Mouse (Mus musculus) olfactory bulb, adult 2 months (tissue): ENCODE results near the gene Surf6. TPM values are rescaled to one million over a fixed set of nuclear protein-coding genes. Genes with fewer than 3 reads are reported as not detected.
A peak's percentile ranks its signal among the peaks of the same experiment; 100 is the strongest.

Experiments
- H3K27ac ChIP-seq: fragments of 200-500 bp; 2 replicates; pipeline ENCODE4 v1.5.1; 2012; ENCODE audit warnings: low read depth, low read length; ENCODE audit not compliant: insufficient read depth
- H3K4me1 ChIP-seq: fragments of 200-500 bp; 2 replicates; pipeline ENCODE4 v1.6.1; 2012; ENCODE audit warnings: low read length; ENCODE audit not compliant: control insufficient read depth, insufficient read depth
- H3K4me3 ChIP-seq: fragments of 200-500 bp; 2 replicates; pipeline ENCODE4 v1.5.1; 2012; ENCODE audit warnings: mild to moderate bottlenecking, low read depth, low read length, moderate library complexity; ENCODE audit not compliant: insufficient read depth
- CTCF ChIP-seq: fragments of 200-500 bp; IDR thresholded peaks from 2 replicates; pipeline ENCODE4 v1.5.1; 2012; ENCODE audit warnings: low read depth, mild to moderate bottlenecking, low read length, moderate library complexity; ENCODE audit not compliant: insufficient read depth
- POLR2A ChIP-seq: fragments of 200-500 bp; IDR thresholded peaks from 2 replicates; pipeline ENCODE4 v1.6.1; 2012; ENCODE audit warnings: mild to moderate bottlenecking, low read depth, low read length, moderate library complexity; ENCODE audit not compliant: insufficient read depth
- WGBS: fragments of 180-500 bp; shearing (Covaris S2); methylation state at CpG from one replicate; pipeline ENCODE4 v1.1.7; 2018; 5-methylcytosine and 5-hydroxymethylcytosine counted together
- polyA plus RNA-seq: library from polyadenylated mRNA; stranded (reverse); fragments of >200 nt; gene quantifications from 2 replicates; pipeline ENCODE4 v1.2.4, GENCODE M21; 2012; ENCODE audit warnings: low replicate concordance; ENCODE audit not compliant: missing spikeins, insufficient read depth, insufficient read length

Surf6 gene
- polyA plus RNA-seq, result not detected in 2 replicates

DNA sequence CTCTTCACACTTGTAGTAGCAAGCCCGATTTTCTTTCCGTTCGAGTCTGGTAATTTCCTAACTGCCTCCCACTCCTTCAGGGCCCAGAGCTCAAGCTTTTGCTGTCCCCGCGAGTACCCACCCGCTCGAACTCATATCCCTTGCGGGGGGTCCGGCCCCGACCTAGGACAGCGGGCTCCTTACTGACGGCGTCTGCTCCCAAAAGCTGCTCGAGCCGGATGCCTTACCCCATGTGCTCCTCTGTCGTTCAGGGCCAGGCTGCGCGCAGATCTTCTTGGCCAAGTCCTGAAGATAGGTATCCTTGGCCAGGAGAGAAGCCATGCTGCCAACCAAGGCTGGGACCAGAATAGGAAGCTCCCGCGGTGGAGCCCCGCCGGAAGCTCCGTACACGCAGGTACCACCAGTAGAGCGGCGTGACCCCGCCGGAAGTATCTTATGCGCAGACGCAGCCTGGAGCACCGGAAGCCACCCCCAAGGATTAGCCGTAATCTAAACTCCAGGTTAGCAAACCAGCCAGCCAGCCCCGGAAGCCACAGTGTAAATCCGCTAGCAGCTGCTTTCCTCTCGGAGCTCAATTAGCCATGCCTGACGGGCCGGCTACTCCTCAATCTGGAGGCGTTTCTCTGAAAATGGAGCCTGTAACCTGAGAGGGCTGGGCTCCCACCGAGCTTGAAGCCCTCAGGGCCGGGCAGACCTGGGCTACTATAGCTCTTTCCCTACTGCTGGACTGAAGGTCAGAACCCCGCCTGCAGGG lies at the start of gene Surf6:
Surf6 (minus strand) TSS at position 413 of the 754 bp plus-strand sequence.
- Histone ChIP-seq H3K4me3 (peak within 1 kb of the TSS; percentile 90), H3K27ac (peak within 1 kb of the TSS; percentile 82), H3K4me1 (peaks cover 4% of the 10 kb centered on the region)
- TF ChIP-seq CTCF (no peak), POLR2A (peak; percentile 38; the same call in 1 of the 2 replicates)
- under 1% methylated on average over 41 of the region's 41 CpGs for WGBS

DNA sequence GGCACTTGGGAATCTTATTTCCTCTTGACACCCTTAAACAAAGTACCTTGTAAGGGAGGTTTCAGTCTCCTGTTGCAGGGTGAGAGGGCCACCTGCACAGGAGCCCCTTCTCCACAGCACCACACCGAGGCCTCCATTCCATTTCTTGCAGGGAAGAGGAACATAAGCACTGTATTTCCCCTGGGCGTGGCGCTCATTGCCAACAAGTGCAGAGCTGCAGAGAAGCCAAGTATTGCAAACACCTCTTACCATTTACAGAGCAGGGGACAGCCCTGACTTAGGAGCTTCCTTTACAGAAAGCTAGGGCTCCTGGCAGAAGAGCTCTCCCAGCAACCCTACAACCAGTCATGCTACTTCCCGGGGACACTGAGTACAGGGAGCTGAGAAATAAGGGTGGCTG lies 49.5 kb upstream of the Surf6 start:
- Histone ChIP-seq H3K4me3 (no peak overlapping the region), H3K27ac (no peak overlapping the region), H3K4me1 (no peaks in the 10 kb centered on the region)
- WGBS, result 97% methylated on average over 4 of the region's 4 CpGs
- no peak for TF ChIP-seq POLR2A
- no peak for TF ChIP-seq CTCF

DNA sequence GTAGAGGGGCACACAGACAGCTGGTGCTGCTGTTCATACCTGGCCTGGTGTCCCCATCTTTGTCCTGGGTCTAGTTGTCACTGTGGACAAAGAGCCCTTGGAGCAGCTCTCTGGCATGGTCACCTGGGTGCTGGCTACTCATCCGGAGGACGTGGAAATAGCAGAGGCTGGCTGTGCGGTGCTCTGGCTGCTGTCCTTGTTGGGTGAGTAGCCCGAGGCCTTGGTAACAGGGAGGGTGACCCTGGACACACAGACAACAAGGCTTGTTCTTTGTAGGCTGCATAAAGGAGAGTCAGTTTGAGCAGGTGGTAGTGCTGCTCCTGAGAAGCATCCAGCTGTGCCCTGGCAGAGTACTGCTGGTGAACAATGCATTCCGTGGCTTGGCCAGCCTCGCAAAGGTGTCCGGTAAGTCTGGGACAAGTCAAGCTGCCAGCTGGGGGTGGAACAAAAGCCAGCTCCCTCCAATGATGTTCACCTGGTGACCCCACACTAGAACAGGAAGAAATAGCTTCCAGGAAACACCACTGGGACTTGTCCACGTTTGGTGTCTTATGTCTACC lies 48.7 kb upstream of the Surf6 start:
- H3K4me3 ChIP-seq, result no peak overlapping the region
- H3K27ac ChIP-seq, result no peak overlapping the region
- 89% methylated on average over 8 of the region's 8 CpGs for WGBS
- TF ChIP-seq CTCF (no peak), POLR2A (no peak)
- H3K4me1 ChIP-seq, result no peaks in the 10 kb centered on the region

DNA sequence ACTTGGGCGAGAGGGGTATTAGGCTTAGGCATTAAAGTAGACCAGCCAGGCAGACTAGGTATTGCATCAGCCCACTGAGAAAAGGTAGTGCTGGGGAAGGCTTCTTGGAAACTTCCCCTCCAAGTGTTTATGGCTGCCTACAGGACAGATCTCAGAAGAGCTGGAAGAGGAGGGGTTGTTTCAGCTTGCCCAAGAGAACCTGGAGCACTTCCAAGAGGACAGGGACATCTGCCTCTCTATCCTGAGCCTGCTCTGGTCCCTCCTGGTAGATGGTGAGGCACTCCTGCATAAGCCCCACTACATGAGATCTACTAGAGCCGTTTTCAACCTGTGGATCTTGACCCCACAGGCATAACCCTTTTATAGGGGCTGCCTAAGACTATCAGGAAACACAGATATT lies 47.7 kb upstream of the Surf6 start:
- no peak overlapping the region for H3K4me3 ChIP-seq
- TF ChIP-seq CTCF (no peak), POLR2A (no peak)
- no peaks in the 10 kb centered on the region for H3K4me1 ChIP-seq
- WGBS, result 84% methylated on average over 2 of the region's 2 CpGs
- H3K27ac ChIP-seq, result no peak overlapping the region

DNA sequence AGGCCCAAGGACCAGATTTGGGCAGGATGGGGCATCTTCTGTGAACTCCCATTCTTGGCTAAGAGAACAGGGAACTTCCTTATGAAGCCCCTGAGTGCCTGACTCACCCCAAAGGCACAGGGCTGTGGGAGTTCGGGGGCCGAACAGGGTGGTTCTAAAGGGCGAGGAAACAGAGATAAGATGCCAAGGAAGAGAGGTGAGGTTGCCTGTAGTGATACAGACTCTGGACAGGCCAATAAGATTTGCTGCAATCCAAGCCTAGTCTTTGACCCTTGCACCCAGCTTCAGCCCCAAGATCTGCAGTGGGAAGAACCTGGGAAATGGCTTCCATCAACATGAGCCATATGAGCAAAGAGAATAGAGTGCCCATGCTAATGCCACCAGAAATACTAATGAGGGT lies 40.6 kb upstream of the Surf6 start:
- no peak for TF ChIP-seq POLR2A
- TF ChIP-seq CTCF, result no peak
- Histone ChIP-seq H3K27ac (no peak overlapping the region), H3K4me3 (no peak overlapping the region), H3K4me1 (no peaks in the 10 kb centered on the region)
- WGBS, result 84% methylated on average over 3 of the region's 3 CpGs

DNA sequence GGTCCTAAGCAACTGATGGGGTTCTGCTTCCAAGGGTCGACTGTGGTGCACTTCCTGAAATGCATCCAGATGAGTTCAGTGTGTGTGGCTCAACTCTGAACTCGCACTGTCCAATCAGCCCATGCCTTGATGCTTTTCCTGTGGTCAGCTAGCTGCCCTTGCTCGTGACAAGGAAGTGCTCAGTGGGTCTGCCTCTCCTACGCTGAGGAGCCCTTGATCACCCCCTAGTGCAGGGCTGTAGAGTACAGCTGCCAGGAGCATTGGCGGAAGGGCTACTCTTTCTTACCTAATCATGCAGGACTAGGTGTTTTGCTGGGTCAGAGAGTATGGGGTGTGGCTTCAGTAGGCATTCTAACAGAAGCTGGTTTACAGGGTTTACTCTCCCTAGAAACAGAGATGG lies 38.9 kb upstream of the Surf6 start:
- no peak overlapping the region for H3K27ac ChIP-seq
- 47% methylated on average over 5 of the region's 5 CpGs for WGBS
- H3K4me1 ChIP-seq, result no peaks in the 10 kb centered on the region
- no peak for TF ChIP-seq POLR2A
- no peak for TF ChIP-seq CTCF
- H3K4me3 ChIP-seq, result no peak overlapping the region

DNA sequence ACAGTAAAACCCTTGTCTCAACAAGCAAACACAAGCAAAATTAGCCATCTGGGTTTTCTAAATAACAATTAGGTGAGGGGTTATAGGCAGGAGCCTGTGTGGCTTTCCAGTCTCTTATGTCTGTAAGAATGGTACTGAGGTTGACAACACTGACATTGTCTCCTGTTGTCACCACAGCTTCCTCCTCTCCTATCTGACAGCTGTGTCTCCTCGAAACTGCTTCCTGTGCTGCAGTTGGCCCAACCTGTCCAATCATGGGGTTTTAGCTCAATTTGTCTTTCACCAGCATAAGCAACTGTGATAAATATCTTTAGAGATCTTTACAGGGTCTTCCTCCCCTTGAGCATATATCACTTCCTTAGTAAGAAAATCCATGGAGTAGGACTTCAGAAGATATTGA lies 33.7 kb upstream of the Surf6 start:
- H3K4me1 ChIP-seq, result peaks cover 11% of the 10 kb centered on the region
- H3K27ac ChIP-seq, result no peak overlapping the region
- TF ChIP-seq CTCF, result no peak
- no peak for TF ChIP-seq POLR2A
- WGBS, result 65% methylated on average over 1 of the region's 1 CpGs
- H3K4me3 ChIP-seq, result no peak overlapping the region

DNA sequence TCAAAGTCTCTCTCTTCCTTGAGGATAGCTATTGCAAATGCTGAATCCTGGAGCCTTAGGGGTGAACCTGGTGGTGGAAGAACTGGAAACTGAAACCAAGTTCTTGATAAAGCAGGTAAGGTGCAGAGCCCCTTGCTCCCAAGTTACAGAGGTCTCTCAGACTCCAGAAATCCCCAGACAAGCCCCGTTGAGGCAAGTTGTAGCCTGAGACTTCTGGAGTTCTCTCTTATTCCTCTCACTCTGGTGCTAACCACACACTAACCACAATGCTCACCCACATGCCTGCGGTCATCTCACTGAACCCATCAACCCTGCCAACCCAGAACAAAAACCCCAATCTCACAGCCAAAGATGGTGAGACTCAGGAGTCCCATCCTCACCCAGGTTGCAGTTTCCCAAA lies 32.6 kb upstream of the Surf6 start:
- Histone ChIP-seq H3K27ac (no peak overlapping the region), H3K4me1 (peaks cover 11% of the 10 kb centered on the region), H3K4me3 (no peak overlapping the region)
- TF ChIP-seq POLR2A (no peak), CTCF (no peak)
- WGBS, result 93% methylated on average over 2 of the region's 2 CpGs

DNA sequence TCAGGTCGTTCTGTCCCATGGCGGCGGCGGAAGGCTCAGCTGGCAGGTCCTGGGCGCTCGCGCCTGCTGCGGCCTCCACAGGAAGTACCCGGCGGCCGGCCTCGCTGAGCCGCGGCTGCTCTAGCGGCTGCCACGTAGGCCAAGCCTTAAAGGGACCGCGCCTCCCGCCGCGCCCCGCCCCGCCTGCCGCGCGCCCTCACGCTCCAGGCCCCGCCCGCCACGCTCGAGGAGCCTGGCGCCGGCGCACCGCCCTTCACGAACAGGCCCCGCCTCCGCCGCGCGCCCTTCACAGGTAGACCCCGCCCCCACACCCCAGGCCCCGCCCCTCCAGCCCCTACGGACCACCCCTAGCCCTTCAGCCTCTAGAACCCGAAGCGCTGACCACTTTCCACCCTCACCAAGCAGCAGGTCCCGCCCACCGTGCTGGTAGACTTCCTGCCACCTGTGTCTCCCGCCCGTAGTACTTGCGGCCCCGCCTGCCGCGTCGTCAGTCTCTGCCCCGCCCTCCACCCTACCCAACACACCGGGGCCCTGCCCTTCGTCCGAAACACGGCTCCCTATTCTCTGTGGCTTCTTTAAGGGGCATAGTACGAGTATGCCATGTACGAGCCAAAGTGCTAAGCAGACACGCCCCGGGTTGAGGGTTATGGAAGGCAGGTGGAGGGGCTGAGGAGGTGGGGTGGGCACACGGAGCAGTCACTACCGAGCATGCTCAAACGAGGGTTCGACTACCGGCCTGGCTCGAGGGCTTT lies 30.8 kb upstream of the Surf6 start, which contains the start of the genes Surf4 and Stkld1:
Surf4 (minus strand) TSS at position 625 of the 752 bp plus-strand sequence.
Stkld1 (plus strand) TSS at position 744 of the 752 bp plus-strand sequence.
- 1% methylated on average over 62 of the region's 70 CpGs for WGBS
- Histone ChIP-seq H3K27ac (peak within 1 kb of the TSS; percentile 67; the same call in 1 of the 2 replicates), H3K4me3 (peak within 1 kb of the TSS; percentile 100), H3K4me1 (peaks cover 14% of the 10 kb centered on the region)
- peak; percentile 57; the same call in 1 of the 2 replicates for TF ChIP-seq POLR2A
- TF ChIP-seq CTCF, result no peak
